Mouse (Mus musculus): ENCODE measurements around the gene Spag7.
A peak's percentile ranks its signal among the peaks of the same experiment; 100 is the strongest.

The Spag7 gene

GRCm38 (mm10) chr11:70668771-70669505 is at the start of gene Spag7:
Spag7 (minus strand) TSS chr11:70669416.
- peak; percentile 89 to 96 for DNase-seq (ENCODE audit: low spot score in 2 of 2)

DNA sequence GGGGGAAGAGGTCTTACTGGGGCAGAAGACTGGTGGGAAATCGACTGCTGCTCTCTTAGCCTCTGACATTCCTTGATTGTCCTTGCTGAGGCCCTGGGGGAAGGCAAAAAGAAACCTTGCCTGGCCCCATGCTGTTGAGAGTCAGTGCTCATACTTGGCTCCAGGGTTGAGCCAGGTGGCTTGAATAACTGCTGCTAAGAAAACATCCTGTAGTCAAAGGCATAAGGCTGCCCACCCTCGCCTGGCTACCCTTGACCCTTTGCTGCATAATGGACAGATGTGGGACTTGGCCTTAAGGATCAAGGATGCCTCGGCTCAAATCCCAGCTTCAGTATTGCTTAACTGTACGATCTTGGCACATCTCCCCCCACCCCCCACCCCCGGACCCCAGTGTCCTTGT is 49.3 kb upstream of the Spag7 start:
- no peak for DNase-seq (ENCODE audit: low spot score in 2 of 2)

DNA sequence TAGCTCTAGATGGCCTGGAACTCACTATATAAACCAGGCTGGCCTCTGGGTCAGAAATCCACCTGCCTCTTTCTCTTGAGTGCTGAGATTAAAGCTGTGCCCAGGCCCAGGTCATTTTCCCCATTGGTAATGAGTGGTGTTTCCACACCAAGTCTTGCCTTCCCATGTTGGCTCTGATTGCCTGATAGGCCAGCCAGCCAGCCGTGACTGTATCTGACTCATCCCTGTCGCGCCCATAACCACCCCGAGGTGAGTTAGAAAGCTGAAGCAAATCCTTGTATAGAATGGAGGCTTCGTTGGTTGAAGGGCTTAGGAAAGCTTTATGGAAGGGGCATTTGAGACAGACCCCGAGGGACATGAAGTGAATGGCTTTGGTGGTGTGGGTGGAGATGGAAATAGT is 46.6 kb upstream of the Spag7 start:
- DNase-seq (ENCODE audit: low spot score in 2 of 2), result no peak

- DNase-seq (ENCODE audit: low spot score in 2 of 2), result no peak
Measured at GRCm38 (mm10) chr11:70713222-70713621, 44.0 kb upstream of the Spag7 start.

DNA sequence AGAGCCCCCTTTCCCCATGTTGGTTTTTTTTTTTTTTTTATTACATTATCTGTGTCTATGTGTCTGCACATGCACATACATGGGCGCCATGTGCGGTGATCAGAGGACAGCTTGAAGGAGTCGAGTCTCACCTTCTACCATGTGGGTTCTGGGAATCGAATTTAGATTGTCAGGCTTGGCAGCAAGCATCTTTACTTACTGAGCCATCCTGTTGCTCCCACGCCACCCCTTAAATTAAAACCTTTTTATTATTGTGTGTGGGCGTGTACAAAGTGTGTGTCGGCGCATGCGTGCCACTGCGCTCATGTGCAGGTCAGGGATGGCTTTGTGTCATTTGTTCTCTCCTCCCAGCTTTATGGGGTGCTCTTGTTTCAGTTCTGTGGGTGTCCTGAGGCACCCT is 41.8 kb upstream of the Spag7 start:
- DNase-seq (ENCODE audit: low spot score in 2 of 2), result no peak

DNA sequence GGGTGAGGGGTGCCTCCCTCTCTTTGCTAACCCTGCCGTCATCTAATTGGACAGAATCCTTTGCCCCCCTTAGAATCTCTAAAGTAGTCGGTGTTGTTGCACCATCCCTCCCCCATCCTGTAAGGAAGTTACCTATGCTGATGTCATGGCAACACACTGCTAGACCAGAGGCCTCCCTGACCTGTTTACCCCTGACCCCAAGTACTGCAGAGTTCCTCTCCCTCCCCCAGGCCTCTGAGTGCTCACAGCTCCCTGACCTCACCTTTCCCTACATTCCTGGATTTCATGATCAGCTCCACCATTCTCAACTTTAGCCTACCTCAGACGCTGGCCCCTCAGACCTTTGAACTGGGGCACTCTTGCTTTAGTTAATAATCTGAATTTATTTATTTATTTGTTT is 36.9 kb upstream of the Spag7 start:
- DNase-seq (ENCODE audit: low spot score in 2 of 2), result no peak

DNA sequence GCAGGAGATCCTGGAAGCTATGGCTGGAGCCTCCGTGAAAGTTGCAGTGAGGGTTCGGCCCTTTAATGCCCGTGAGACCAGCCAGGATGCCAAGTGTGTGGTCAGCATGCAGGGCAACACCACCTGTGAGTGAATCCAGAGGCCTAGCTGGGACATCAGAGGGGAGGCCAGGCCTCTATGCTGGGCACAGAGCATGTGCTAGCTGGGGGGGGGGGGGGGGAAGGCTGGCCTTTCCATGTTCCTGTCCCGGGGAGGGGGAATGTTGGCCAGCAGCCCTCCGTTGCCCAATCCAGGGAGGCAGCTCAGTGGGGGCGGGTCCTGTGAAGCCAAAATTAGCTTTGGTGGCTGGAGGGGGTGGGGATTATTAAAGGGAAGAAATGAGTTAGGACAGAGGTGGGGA is 33.6 kb upstream of the Spag7 start:
- no peak for DNase-seq (ENCODE audit: low spot score in 2 of 2)

DNA sequence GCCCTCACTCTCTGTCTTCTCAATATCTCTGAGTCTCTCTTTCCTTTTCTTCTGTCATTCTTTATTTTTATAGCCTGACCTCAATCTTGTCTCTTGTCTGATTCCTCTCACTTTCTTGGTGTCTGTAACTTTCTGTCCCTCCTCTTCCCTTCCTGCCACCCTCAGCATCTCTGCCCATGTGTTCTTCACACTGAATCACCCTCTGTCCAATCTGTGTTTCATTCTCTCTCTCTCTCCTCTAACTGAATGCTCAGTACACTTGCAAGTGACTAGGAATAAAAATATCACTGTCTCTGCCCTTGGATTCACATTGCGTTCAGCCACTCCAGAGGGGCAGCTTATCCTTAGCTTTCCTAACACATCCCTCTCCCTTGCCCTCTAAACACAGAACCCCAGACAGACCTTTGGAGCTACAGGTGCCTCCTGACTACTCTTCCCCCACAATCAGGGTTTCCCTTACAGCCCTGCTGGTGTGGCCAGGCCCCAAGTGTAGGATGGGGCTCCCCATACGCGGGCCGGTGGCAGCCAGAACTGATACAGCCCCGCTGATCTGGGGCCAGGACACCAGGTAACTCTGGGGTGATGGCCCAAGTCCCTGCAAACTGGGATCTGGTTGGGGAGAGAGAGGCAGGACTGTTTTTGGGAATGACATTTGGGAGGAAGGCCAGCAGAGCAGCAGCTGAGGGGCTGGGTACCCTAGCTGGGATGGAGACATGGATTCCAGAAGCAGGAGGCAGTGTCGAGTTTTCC is 32.9 kb upstream of the Spag7 start:
- DNase-seq (ENCODE audit: low spot score in 2 of 2), result no peak

GRCm38 (mm10) chr11:70701221-70701955 is 32.2 kb upstream of the Spag7 start:
- no peak for DNase-seq (ENCODE audit: low spot score in 2 of 2)

GRCm38 (mm10) chr11:70700613-70701012 is 31.4 kb upstream of the Spag7 start:
- DNase-seq (ENCODE audit: low spot score in 2 of 2), result peak; percentile 42 to 48

DNA sequence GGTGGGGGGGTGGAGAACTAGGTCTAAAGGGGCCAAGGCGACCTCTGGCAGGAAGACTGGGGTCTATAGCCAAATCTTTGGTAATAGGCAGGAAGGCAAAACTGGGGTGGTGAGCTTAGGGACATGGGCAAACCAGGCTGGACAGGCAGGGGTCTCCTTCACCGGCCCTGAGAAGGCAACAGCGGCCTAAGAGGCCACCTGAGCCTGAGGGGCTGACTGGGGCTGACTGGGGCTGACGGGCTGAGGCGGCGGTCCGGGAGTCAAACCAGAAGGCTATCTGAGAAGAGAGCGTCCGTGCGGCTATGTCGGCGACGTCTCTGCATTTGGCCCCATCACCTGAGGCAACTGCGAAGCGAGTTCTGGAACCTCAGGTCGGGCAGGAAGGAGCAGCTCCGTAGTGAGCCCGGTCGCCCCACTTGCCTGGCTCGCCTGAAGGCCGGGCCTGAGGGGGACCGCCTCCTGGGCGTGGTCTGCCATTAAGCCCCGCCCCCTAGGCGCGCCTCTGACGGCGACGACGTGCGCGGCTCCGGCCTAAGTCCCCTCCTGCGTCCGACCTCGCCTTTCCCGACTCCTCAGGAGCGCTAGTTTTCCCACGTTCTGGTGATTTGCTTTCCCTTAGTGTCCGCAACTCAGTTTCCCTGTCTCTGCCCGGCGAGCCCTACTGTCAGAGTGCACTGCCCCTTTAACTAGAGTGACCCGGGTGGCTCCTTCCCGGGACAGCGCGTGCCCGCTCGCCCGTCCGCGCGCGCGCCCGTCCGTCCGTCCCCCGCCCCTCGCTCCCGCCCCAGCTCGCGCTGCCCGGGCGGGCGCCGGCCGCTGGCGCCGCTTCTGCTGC is 30.7 kb upstream of the Spag7 start, which contains the start of the genes Inca1 and Kif1c:
TSS of gene Inca1 (minus strand) at position 434 of the 835 bp plus-strand sequence.
TSS of gene Kif1c (plus strand) at position 827 of the 835 bp plus-strand sequence.
- peak; percentile 94 to 97 for DNase-seq (ENCODE audit: low spot score in 2 of 2)

DNA sequence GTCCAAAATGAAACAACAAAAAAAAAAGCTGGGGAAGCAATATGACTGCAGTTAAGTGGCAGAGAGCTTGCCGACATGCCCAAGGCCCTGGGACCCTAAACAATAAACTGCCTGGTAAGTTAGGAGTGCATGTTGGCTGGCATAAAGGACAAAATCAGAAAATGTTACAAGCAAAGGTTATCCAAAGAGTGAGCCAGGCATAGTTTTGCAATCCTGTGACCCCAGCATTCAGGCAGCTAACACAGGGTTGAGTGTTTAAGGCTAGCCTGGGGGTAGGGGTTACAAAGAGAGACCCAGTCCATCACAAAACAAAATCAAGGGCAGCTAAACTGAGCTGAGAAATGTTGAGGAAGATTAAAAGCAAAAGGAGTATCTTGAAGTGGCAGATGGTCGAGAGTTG is 29.8 kb upstream of the Spag7 start:
- no peak for DNase-seq (ENCODE audit: low spot score in 2 of 2)

GRCm38 (mm10) chr11:70697376-70697775 is 28.2 kb upstream of the Spag7 start:
- DNase-seq (ENCODE audit: low spot score in 2 of 2), result no peak

GRCm38 (mm10) chr11:70693504-70693903 is 24.3 kb upstream of the Spag7 start:
- DNase-seq (ENCODE audit: low spot score in 2 of 2), result no peak

GRCm38 (mm10) chr11:70689578-70689977 is 20.4 kb upstream of the Spag7 start:
- no peak for DNase-seq (ENCODE audit: low spot score in 2 of 2)

DNA sequence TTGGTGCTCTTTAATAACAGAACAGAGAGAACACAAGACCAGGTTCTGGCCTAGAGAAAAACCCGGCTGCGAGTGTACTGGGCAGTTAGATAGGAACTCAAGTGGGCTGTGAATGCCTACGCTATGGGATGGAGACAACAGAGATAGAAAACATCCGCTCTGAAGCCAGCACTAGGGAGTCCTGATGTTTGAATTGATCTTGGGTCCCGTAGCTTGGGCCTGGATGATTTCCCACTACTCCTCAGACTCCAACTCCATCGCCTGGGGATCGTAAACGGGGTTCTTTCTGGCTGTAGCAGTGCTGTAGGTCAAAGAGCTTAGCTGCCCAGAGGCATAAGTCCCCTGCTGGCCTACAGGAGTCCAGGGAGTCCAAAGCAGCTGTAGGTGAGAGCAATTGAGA is 19.2 kb upstream of the Spag7 start:
- no peak for DNase-seq (ENCODE audit: low spot score in 2 of 2)

DNA sequence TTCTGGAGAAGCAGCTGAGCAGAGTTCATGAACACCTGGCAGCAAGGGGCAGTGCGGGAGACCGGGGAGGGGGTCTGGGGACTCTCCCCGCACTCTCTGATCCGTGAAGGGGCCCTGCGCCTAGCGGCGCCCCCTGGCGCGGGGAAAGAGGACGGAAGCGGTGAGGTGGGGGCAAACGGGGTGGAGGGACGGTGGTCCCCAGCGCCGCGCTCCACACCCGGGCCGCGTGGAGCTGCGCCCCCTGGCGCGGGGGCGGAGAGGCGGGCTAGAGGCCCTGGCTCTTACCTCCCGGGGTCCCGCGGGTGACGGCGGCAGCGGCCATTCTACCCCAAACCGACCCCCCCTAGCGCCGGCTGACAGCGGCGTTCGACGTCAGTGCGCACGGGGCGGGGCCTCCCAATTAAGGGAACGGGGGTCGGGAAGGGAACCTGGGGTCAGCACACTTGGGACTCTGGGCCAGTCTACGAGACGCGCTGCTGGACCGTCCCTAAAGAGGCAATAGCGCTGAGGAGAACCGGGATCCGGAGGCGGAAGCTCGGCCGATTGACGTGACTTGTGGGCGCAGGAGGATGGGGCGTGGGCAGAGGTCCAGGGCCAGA is 18.5 kb upstream of the Spag7 start, which contains the start of gene Camta2:
TSS of gene Camta2 (minus strand) at position 505 of the 599 bp plus-strand sequence.
- peak; percentile 82 to 87 for DNase-seq (ENCODE audit: low spot score in 2 of 2)

DNA sequence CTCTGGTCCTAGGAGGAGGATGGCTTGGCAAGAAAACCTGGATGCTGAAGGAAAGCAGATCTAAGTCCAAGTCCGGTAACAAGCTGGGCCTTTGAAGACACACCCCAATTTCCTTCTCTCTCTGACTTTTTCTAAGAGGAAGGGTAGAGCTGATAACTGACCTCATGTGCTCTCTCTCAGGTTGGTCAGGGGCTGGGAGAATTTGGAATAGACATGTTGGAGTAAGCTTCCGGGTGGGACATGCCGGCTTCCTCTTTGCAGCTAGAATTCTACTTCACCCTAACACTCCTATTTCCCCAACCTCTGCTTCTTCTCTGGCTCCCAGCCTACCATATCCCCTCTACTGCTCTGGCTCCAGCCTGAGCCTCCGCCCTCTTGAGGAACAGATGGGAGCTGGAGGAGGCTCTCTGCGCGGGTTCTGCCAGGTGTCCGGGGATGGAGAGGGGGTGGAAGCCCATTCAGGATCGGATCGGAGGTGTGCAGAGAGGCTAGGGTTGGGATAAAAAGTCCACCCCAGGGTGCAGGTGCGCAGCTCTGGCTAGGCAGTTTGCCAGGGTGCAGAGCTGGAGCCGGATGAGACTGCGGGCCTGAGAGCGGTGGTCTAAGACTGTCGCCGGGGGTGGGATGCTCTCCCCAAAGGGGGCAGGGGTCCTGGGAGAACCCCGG is 17.8 kb upstream of the Spag7 start:
- DNase-seq (ENCODE audit: low spot score in 2 of 2), result no peak

DNA sequence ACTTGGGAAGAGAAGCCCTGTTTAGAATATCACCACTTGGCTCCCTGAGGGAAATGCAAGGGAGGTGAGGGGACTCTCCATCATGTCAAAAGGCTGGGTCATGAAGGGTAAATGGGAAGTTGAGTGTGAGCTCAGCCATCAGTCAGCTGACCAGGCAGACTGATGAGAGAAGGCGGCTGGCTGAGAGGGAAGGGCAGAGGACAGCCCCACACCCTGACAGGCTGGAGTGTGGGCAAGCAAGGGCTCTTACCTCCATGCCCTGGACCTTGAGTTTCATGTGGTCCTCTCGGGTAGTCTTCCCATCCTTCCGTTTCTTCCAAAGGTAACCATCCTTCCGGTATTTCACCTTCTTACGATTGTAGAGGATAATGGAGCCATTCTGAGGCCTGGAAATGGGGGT is 14.4 kb upstream of the Spag7 start:
- DNase-seq (ENCODE audit: low spot score in 2 of 2), result no peak

DNA sequence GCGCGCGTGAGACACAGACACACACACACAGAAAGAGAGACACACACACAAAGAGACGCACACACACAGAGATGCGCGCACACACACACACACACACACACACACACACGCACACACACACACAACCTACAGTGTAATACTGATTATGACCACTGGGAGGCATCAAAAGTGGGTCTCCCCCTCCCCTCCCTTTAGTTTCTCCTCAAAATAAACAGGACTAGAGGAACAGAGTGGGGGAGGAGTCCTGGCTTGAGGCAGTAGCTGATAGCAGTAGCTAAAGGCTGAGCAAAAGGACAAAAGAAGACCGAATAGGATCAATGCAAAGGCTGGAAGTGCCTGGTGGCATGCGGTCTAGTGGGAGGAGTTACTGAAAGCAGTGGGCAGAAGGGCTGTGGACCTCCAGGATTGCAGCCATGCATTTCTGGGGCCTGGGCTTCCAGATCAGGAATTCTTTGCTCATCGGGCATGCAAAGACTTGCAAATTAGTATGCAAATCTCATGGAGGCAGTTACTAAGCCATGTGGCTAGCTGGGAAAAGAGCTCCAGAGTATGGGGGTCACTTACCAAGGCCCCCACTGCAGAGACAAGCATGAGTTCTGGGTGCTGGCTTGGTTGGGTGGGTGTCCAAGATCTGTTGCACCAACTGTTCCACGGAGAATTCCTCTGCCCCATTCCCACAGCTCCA is 12.8 kb upstream of the Spag7 start:
- DNase-seq (ENCODE audit: low spot score in 2 of 2), result peak in 1 of 2 experiments; percentile 51

Measured in thymus, postnatal 10 days (tissue).